Mouse (Mus musculus) liver, embryonic 14.5 days (tissue): ENCODE results near the gene D030056L22Rik. TPM values are rescaled to one million over a fixed set of nuclear protein-coding genes. Genes with fewer than 3 reads are reported as not detected.

Experiments used
- ATAC-seq: fragments of 200-750 bp; cut with Nextera tagmentation; 2 replicates; pipeline ENCODE4 v1.8.0; 2017; ENCODE audit warnings: moderate number of reproducible peaks, mild to moderate bottlenecking, moderate library complexity; ENCODE audit not compliant: insufficient read depth
- DNase-seq, 3 experiments: peaks; one replicate each; pipeline ENCODE4 v3.0.0-alpha.2; 2012 to 2013; ENCODE audit warnings: low read depth in 3 of 3, low spot score in 3 of 3
- H3K27ac ChIP-seq: fragments of 300-500 bp; sonication (generic); 2 replicates; pipeline ENCODE4 v1.5.1; 2014; ENCODE audit warnings: moderate library complexity, mild to moderate bottlenecking, control low read depth, inconsistent platforms
- H3K27me3 ChIP-seq: fragments of 300-500 bp; sonication (generic); 2 replicates; pipeline ENCODE4 v1.6.1; 2014; ENCODE audit warnings: mild to moderate bottlenecking, low read length, moderate library complexity; ENCODE audit not compliant: control insufficient read depth, insufficient read depth
- H3K36me3 ChIP-seq: fragments of 300-500 bp; sonication (generic); replicated peaks from 2 replicates; pipeline ENCODE4 v1.6.1; 2014; ENCODE audit warnings: low read depth; ENCODE audit not compliant: control insufficient read depth, insufficient read depth
- H3K4me1 ChIP-seq, 2 experiments: fragments of 200-500 bp in 1 of 2; fragments of 300-500 bp in 1 of 2; sonication (generic) in 1 of 2; replicated peaks; 2 replicates each; pipeline ENCODE4 v1.6.1; 2012 to 2014; ENCODE audit warnings: antibody characterized with exemption in 1 of 2, inconsistent platforms in 1 of 2, low read length in 1 of 2; ENCODE audit not compliant: control insufficient read depth in 2 of 2, insufficient read depth in 2 of 2
- H3K4me2 ChIP-seq: fragments of 300-500 bp; sonication (generic); 2 replicates; pipeline ENCODE4 v1.6.1; 2014; ENCODE audit warnings: low read depth, mild to moderate bottlenecking, control low read depth, moderate library complexity
- H3K4me3 ChIP-seq, 2 experiments: fragments of 200-500 bp in 1 of 2; fragments of 300-500 bp in 1 of 2; sonication (generic) in 1 of 2; 2 replicates each; pipeline ENCODE4 v1.5.1; 2012 to 2014; ENCODE audit warnings: low read depth in 2 of 2, low read length in 2 of 2, mild to moderate bottlenecking in 2 of 2, control low read depth in 1 of 2, inconsistent platforms in 1 of 2, moderate library complexity in 1 of 2; ENCODE audit not compliant: insufficient read depth in 1 of 2
- H3K9ac ChIP-seq: fragments of 300-500 bp; sonication (generic); replicated peaks from 2 replicates; pipeline ENCODE4 v1.6.1; 2014; ENCODE audit warnings: mild to moderate bottlenecking, control low read depth, moderate library complexity
- H3K9me3 ChIP-seq: fragments of 300-500 bp; sonication (generic); 2 replicates; pipeline ENCODE4 v1.6.1; 2016; ENCODE audit warnings: low read length, mixed read lengths; ENCODE audit not compliant: control insufficient read depth
- CTCF ChIP-seq: IDR thresholded peaks from 2 replicates; pipeline ENCODE4 v1.5.1; 2016; ENCODE audit warnings: antibody characterized with exemption, low read depth, control low read depth
- EP300 ChIP-seq: IDR thresholded peaks from 2 replicates; pipeline ENCODE4 v1.6.1; 2016; ENCODE audit warnings: antibody characterized with exemption, low read depth
- WGBS: fragments of 180-500 bp; shearing (Covaris S2); extraction: QIAGEN DNeasy Blood & Tissue Kit; methylation state at CpG from one replicate; pipeline ENCODE4 v1.1.7; 2014; ENCODE audit not compliant: insufficient replicate concordance; 5-methylcytosine and 5-hydroxymethylcytosine counted together
- polyA plus RNA-seq, 2 experiments: library from polyadenylated mRNA; depleted of rRNA in 1 of 2; stranded (reverse) in 1 of 2; unstranded in 1 of 2; fragments of >200 nt; fragmentation: Nextera tagmentation in 1 of 2; extraction: Ambion mirVana in 1 of 2; gene quantifications; 2 replicates each; pipeline versions ENCODE4 v1.2.1 to v1.2.3; 2012 to 2014

D030056L22Rik gene
- polyA plus RNA-seq, 2 experiments, result 28.3 to 36.6 TPM

GRCm38 (mm10) chr19:18757191-18757590 is 44.2 kb downstream of the D030056L22Rik start:
- peaks cover 0 to 5% of the 10 kb centered on the region in 2 experiments; a peak in 3 of 4 replicates for H3K4me1 ChIP-seq
- no peak overlapping the region for H3K4me3 ChIP-seq
- DNase-seq (no peak), ATAC-seq (no peak)
- no peaks in the 10 kb centered on the region for H3K9me3 ChIP-seq
- no peak overlapping the region for H3K4me2 ChIP-seq
- H3K27ac ChIP-seq, result no peak overlapping the region
- no peaks in the 10 kb centered on the region for H3K36me3 ChIP-seq
- no peak for TF ChIP-seq CTCF
- H3K27me3 ChIP-seq, result no peaks in the 10 kb centered on the region
- no peak overlapping the region for H3K9ac ChIP-seq

GRCm38 (mm10) chr19:18757706-18758105 is 44.7 kb downstream of the D030056L22Rik start:
- Histone ChIP-seq H3K9me3 (no peaks in the 10 kb centered on the region), H3K27ac (no peak overlapping the region), H3K9ac (no peak overlapping the region), H3K27me3 (no peaks in the 10 kb centered on the region), H3K36me3 (no peaks in the 10 kb centered on the region), H3K4me1 (peaks cover 0 to 5% of the 10 kb centered on the region in 2 experiments; a peak in 3 of 4 replicates), H3K4me3 (no peak overlapping the region), H3K4me2 (no peak overlapping the region)
- no peak for TF ChIP-seq CTCF
- TF ChIP-seq EP300, result no peak
- 53% methylated on average over 4 of the region's 4 CpGs for WGBS
- ATAC-seq (no peak), DNase-seq (no peak)

- H3K36me3 ChIP-seq, result no peaks in the 10 kb centered on the region
- H3K27me3 ChIP-seq, result no peaks in the 10 kb centered on the region
- H3K9ac ChIP-seq, result no peak overlapping the region
- ATAC-seq (no peak), DNase-seq (no peak)
- no peak overlapping the region for H3K27ac ChIP-seq
- WGBS, result 36% methylated on average over 6 of the region's 6 CpGs
- H3K9me3 ChIP-seq, result no peaks in the 10 kb centered on the region
- H3K4me1 ChIP-seq, result peaks cover 0 to 5% of the 10 kb centered on the region in 2 experiments; a peak in 3 of 4 replicates
- no peak overlapping the region for H3K4me2 ChIP-seq
- no peak overlapping the region for H3K4me3 ChIP-seq
- TF ChIP-seq CTCF (no peak), EP300 (no peak)
These were observed 45.3 kb downstream of the D030056L22Rik start for GRCm38 (mm10) chr19:18758269-18758668.

GRCm38 (mm10) chr19:18758916-18759315 is 45.9 kb downstream of the D030056L22Rik start:
- no peak for DNase-seq
- Histone ChIP-seq H3K9ac (no peak overlapping the region), H3K4me3 (no peak overlapping the region), H3K27me3 (no peaks in the 10 kb centered on the region), H3K9me3 (no peaks in the 10 kb centered on the region), H3K27ac (no peak overlapping the region), H3K4me1 (peaks cover 0 to 5% of the 10 kb centered on the region in 2 experiments; a peak in 3 of 4 replicates), H3K4me2 (no peak overlapping the region), H3K36me3 (no peaks in the 10 kb centered on the region)
- no peak for ATAC-seq
- 55% methylated on average over 9 of the region's 9 CpGs for WGBS
- TF ChIP-seq CTCF (no peak), EP300 (no peak)

GRCm38 (mm10) chr19:18766399-18766798 is 53.4 kb downstream of the D030056L22Rik start:
- Histone ChIP-seq H3K27me3 (no peaks in the 10 kb centered on the region), H3K9me3 (no peaks in the 10 kb centered on the region), H3K9ac (no peak overlapping the region), H3K4me2 (no peak overlapping the region), H3K36me3 (no peaks in the 10 kb centered on the region), H3K27ac (no peak overlapping the region), H3K4me3 (no peak overlapping the region), H3K4me1 (peaks cover 0 to under 1% of the 10 kb centered on the region in 2 experiments; a peak in 2 of 4 replicates)
- ATAC-seq (no peak), DNase-seq (no peak)
- no peak for TF ChIP-seq CTCF
- no peak for TF ChIP-seq EP300
- WGBS, result 60% methylated on average over 5 of the region's 5 CpGs

Other genes with a start within 250 kb of the D030056L22Rik start
- gene Ostf1, start 81.4 kb upstream of the D030056L22Rik start, polyA plus RNA-seq (2012; rRNA removed), result 18.5 and 29.8 TPM in 2 replicates
- 56.9 and 58.6 TPM in 2 replicates for gene Ostf1, start 81.4 kb upstream of the D030056L22Rik start, polyA plus RNA-seq (2014; fragmentation: Nextera tagmentation; extraction: Ambion mirVana)
- gene Nmrk1, start 81.2 kb upstream of the D030056L22Rik start, polyA plus RNA-seq (2012; rRNA removed), result 3.3 and 3.5 TPM in 2 replicates
- gene Nmrk1, start 81.2 kb upstream of the D030056L22Rik start, polyA plus RNA-seq (2014; fragmentation: Nextera tagmentation; extraction: Ambion mirVana), result 2.6 and 3.5 TPM in 2 replicates
- 5.2 and 7.7 TPM in 2 replicates for gene Carnmt1, start 42.4 kb upstream of the D030056L22Rik start, polyA plus RNA-seq (2012; rRNA removed)
- 23.0 and 27.9 TPM in 2 replicates for gene Carnmt1, start 42.4 kb upstream of the D030056L22Rik start, polyA plus RNA-seq (2014; fragmentation: Nextera tagmentation; extraction: Ambion mirVana)
- gene Trpm6, start 36.8 kb downstream of the D030056L22Rik start, polyA plus RNA-seq (2012; rRNA removed), result 0.01 TPM in 1 of 2 replicates, not detected in the other
- not detected in 2 replicates for gene Trpm6, start 36.8 kb downstream of the D030056L22Rik start, polyA plus RNA-seq (2014; fragmentation: Nextera tagmentation; extraction: Ambion mirVana)